Mouse (Mus musculus): ENCODE results near the gene Ptpra. TPM values are rescaled to one million over a fixed set of nuclear protein-coding genes. Genes with fewer than 3 reads are reported as not detected.

Gene Ptpra
- total and polyA plus RNA-seq, 3 experiments = 38.5 to 73.3 (median 40.4) TPM

DNA sequence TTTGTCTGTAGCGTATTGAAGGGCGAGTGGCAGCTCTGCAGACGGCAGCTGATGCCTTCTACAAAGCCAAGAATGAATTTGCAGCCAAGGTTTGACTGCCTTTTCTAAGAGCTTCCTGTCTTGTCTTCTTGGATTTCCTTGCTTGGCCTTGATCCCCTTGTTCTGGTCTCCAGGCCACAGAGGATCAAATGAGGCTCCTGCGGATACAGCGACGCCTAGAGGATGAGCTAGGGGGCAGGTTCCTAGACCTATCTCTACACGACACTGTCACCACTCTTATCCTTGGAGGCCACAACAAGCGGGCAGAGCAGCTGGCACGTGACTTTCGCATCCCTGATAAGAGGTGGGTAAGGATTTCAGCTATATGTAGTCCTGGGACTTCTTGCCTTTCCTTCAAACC lies 7.9 kb upstream of the Ptpra start:
- Histone ChIP-seq H3K4me1 (ENCODE audit: control insufficient read depth in 1 of 2, insufficient read depth in 2 of 2) (no peaks in the 10 kb centered on the region), H3K27ac (ENCODE audit: insufficient read depth, low read depth) (no peak overlapping the region), H3K4me3 (replicated peaks in 1 of 3; ENCODE audit: low read depth in 2 of 3, low read length in 2 of 3, poor library complexity in 1 of 3) (no peak overlapping the region), H3K27me3 (replicated peaks) (no peaks in the 10 kb centered on the region), H3K79me2 (replicated peaks; ENCODE audit: control insufficient read depth, extremely low read depth, insufficient read depth, poor library complexity, severe bottlenecking) (peaks cover 1% of the 10 kb centered on the region; the same call in 1 of the 2 replicates), H3K9me3 (replicated peaks; ENCODE audit: low read length) (no peaks in the 10 kb centered on the region), H3K9ac (ENCODE audit: insufficient read depth, low read depth) (no peak overlapping the region), H3K36me3 (replicated peaks in 1 of 2; ENCODE audit: control insufficient read depth in 1 of 2, insufficient read depth in 1 of 2, low read length in 1 of 2) (peaks cover 68 to 86% of the 10 kb centered on the region in 2 experiments), H3K4me2 (ENCODE audit: insufficient read depth, low read depth, poor library complexity, severe bottlenecking) (no peak overlapping the region)
- in situ Hi-C loops (cut with MboI; ENCODE audit: low pct_ligation_motif_present, low pct_unique_long_range_greater_than_20kb, low sequenced_read_pairs) (loop anchor here (10.0 kb wide), 1 partner anchor 113 kb away; no protein-coding TSS in a partner anchor), dilution Hi-C loops (cut with MboI; ENCODE audit: extremely low pct_ligation_motif_present, extremely low pct_unique_long_range_greater_than_20kb, low sequenced_read_pairs) (no loop called here)
- no peak for DNase-seq (ENCODE audit: extremely low read depth)
- TF ChIP-seq MAFK (IDR thresholded peaks at IDR 0.05; ENCODE audit: insufficient replicate concordance, low read length) (no peak), SMC3 (IDR thresholded peaks at IDR 0.05; ENCODE audit: low read depth, low read length) (no peak), MYC (IDR thresholded peaks at IDR 0.05; ENCODE audit: low read depth, low read length) (no peak), TBP (conservative IDR thresholded peaks at IDR 0.05; ENCODE audit: low read depth, low read length) (no peak), RAD21 (IDR thresholded peaks at IDR 0.05; ENCODE audit: low read depth, low read length) (no peak), EP300 (IDR thresholded peaks at IDR 0.05; ENCODE audit: low read length) (no peak), MAZ (IDR thresholded peaks at IDR 0.05; ENCODE audit: low read depth, low read length) (no peak), USF1 (IDR thresholded peaks at IDR 0.05; ENCODE audit: low read depth, low read length) (no peak)

DNA sequence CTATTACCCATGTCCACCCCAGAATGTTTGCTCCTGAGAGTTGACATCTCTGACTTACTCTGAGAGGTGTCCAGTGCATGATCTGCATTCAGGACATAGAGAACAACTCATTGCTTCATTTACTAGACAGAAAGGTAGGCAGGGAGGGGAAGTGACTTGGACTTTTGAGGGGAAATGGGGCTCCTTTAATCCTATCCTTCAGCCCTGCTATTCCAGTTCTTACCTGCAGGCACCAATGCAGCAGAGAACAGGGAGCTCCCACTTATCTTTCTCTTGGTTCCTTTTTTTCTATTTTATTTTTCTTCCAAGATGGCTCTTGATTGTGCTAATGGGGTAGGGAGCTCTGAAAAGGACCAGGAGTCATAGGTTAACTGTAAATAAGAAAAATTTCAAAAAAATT lies 1.6 kb upstream of the Ptpra start:
- H3K79me2 ChIP-seq (replicated peaks; ENCODE audit: control insufficient read depth, extremely low read depth, insufficient read depth, poor library complexity, severe bottlenecking) = peaks cover 11% of the 10 kb centered on the region
- peaks cover 7 to 24% of the 10 kb centered on the region in 2 experiments for H3K36me3 ChIP-seq (replicated peaks in 1 of 2; ENCODE audit: control insufficient read depth in 1 of 2, insufficient read depth in 1 of 2, low read length in 1 of 2)
- dilution Hi-C loops (cut with MboI; ENCODE audit: extremely low pct_ligation_motif_present, extremely low pct_unique_long_range_greater_than_20kb, low sequenced_read_pairs) = no loop called here
- no peak for DNase-seq (ENCODE audit: extremely low read depth)
- no peaks in the 10 kb centered on the region for H3K27me3 ChIP-seq (replicated peaks)
- TF ChIP-seq MYC (IDR thresholded peaks at IDR 0.05; ENCODE audit: low read depth, low read length) (no peak), HCFC1 (IDR thresholded peaks at IDR 0.05; ENCODE audit: low read depth, low read length) (no peak), ZC3H11A (IDR thresholded peaks at IDR 0.05; ENCODE audit: low read depth, low read length) (no peak), TBP (conservative IDR thresholded peaks at IDR 0.05; ENCODE audit: low read depth, low read length) (no peak), SMC3 (IDR thresholded peaks at IDR 0.05; ENCODE audit: low read depth, low read length) (no peak), UBTF (IDR thresholded peaks at IDR 0.05; ENCODE audit: low read depth, low read length) (no peak)
- H3K4me2 ChIP-seq (ENCODE audit: insufficient read depth, low read depth, poor library complexity, severe bottlenecking) = no peak overlapping the region
- in situ Hi-C loops (cut with MboI; ENCODE audit: low pct_ligation_motif_present, low pct_unique_long_range_greater_than_20kb, low sequenced_read_pairs) = loop anchor here (10.0 kb wide), 1 partner anchor 106 kb away; no protein-coding TSS in a partner anchor
- no peak overlapping the region for H3K4me3 ChIP-seq (replicated peaks in 1 of 3; ENCODE audit: low read depth in 2 of 3, low read length in 2 of 3, poor library complexity in 1 of 3)
- peaks cover 0 to 30% of the 10 kb centered on the region in 2 experiments; a peak in 2 of 4 replicates for H3K4me1 ChIP-seq (ENCODE audit: control insufficient read depth in 1 of 2, insufficient read depth in 2 of 2)
- no peaks in the 10 kb centered on the region for H3K9me3 ChIP-seq (replicated peaks; ENCODE audit: low read length)
- H3K27ac ChIP-seq (ENCODE audit: insufficient read depth, low read depth) = no peak overlapping the region
- H3K9ac ChIP-seq (ENCODE audit: insufficient read depth, low read depth) = no peak overlapping the region

Data from CH12.LX (cell line).